22 mouse cellular contexts compared by ENCODE assay signal in the genomic region with DNA sequence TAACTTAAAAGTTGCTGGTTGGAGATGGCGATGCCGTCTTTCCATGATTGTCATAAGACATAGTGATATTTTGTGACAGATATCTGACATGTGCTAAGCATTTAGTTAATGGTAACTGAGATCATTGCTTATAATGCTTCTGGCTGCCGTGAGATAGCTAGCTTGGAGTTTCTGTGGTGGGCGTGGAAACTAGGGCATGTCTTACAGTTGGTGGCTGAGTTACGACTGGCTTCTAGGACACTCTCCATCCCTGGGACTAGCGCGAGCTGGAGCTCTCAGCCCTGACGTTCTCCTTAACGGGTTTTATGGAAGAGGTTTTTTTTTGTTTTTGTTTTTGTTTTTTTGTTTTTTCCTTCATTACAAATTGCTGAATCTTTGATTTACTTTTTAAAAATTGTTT. TPM values are rescaled to one million over a fixed set of nuclear protein-coding genes. Genes with fewer than 3 reads are reported as not detected.
DNase-seq lines count a peak whose midpoint lies in the region; ATAC-seq lines count a peak whose summit lies in the region.
"Had no signal": no experiment of that assay in that cellular context is flagged by ENCODE, and none has a peak within 500 bp of the region (broad histone marks: within the 10 kb centered on the region; RNA-seq: fewer than 3 reads in every experiment).

No protein-coding gene starts in this region.

- DNase-seq in frontal cortex, postnatal 14 days (ENCODE audit: low spot score in 2 of 2), result no peak
- peak; percentile 59 for DNase-seq in right cerebral cortex, adult 18-20 months
- DNase-seq in right cerebral cortex, postnatal 10 days (ENCODE audit: low spot score in 2 of 2), result no peak
- DNase-seq: adrenal gland, adult 8-10 months; adrenal gland, postnatal 14 days; adrenal gland, postnatal 36 days; B cell, adult 2 months; cerebellum, adult 11 months; cerebellum, adult 18-20 months; cerebellum, adult 8-10 months; cerebellum, adult 9-11 months; cerebellum, postnatal 14 days; cerebellum, postnatal 36 days; embryo, embryonic 11 days; forebrain, postnatal 0 days had no signal

- ATAC-seq in frontal cortex, adult (ENCODE audit: low TSS enrichment), result peak; percentile 78
- ATAC-seq in erythroblast, adult 5-6 weeks (replicated peaks; ENCODE audit: low FRiP score, poor library complexity, severe bottlenecking), result no peak
- ATAC-seq: activated CD4-positive, CD25-positive, alpha-beta regulatory T cell, adult 4 months; CD4-positive, CD25-positive, alpha-beta regulatory T cell, adult 4 months; forebrain, embryonic 13.5 days; forebrain, embryonic 15.5 days; forebrain, postnatal 0 days; Patski had no signal

RNA-seq across cellular contexts. Expression of gene Rap1b, which starts 32.8 kb away (rescaled TPM):
- 117 and 134 TPM in 2 replicates for total RNA-seq in erythroblast, adult 5-6 weeks (2015; ENCODE audit: low replicate concordance)
- 33.7 and 51.7 TPM in 2 replicates for total RNA-seq in erythroblast, adult 5-6 weeks (2017; ENCODE audit: low replicate concordance)
